Mouse (Mus musculus): ENCODE measurements at regions not wholly inside any gene's neighbourhood (a gene's known extent, or its start where the extent isn't known, plus 50 kb on each side); places are given as distances from the start of the nearest gene placed in this dataset.
A peak's percentile ranks its signal among the peaks of the same experiment; 100 is the strongest.

DNA sequence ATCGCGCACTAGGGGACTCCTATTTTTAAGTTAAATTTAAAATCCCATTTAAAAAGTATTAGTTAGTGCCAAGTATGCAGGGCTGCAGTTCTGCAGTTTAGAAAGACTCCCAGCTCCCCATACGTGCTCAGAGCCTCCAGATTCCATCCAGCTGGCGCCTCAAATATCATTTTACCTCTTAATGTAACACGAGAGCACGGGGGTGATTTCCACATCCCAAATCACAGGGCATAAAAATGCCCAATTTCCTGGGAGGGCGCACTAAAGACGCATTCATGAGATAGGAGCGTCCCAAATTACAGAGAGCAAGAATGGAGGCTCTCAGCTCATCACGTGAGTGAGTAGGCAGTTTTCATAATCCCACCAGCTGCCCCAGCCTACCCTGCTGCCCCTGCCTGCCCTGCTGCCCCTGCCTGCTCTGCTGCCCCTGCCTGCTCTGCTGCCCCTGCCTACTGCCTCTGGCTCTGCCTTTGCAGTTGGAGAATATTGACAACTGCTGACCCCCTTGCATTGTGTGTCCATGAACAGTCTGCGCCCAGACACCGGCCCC lies 414.1 kb downstream of the Ajap1 start:
- H3K36me3 ChIP-seq (ENCODE audit: insufficient read depth, low read length) = no peaks in the 10 kb centered on the region
- H3K4me2 ChIP-seq (ENCODE audit: low read depth, low read length) = no peak overlapping the region
- H3K9me3 ChIP-seq (ENCODE audit: low read length) = no peaks in the 10 kb centered on the region
- peaks cover 6% of the 10 kb centered on the region; the same call in 1 of the 2 replicates for H3K4me1 ChIP-seq (ENCODE audit: insufficient read depth, low read length)
- no peak overlapping the region for H3K27ac ChIP-seq
- H3K4me3 ChIP-seq (ENCODE audit: low read length) = no peak overlapping the region
- no peak for TF ChIP-seq CTCF (IDR thresholded peaks at IDR 0.05; ENCODE audit: low read depth)
- no peak for ATAC-seq
- 79% methylated on average over 12 of the region's 12 CpGs for WGBS
- no peaks in the 10 kb centered on the region for H3K27me3 ChIP-seq (ENCODE audit: insufficient read depth, low read length)
- no peak for DNase-seq (ENCODE audit: low spot score)
- H3K9ac ChIP-seq (replicated peaks; ENCODE audit: low read length) = no peak overlapping the region

DNA sequence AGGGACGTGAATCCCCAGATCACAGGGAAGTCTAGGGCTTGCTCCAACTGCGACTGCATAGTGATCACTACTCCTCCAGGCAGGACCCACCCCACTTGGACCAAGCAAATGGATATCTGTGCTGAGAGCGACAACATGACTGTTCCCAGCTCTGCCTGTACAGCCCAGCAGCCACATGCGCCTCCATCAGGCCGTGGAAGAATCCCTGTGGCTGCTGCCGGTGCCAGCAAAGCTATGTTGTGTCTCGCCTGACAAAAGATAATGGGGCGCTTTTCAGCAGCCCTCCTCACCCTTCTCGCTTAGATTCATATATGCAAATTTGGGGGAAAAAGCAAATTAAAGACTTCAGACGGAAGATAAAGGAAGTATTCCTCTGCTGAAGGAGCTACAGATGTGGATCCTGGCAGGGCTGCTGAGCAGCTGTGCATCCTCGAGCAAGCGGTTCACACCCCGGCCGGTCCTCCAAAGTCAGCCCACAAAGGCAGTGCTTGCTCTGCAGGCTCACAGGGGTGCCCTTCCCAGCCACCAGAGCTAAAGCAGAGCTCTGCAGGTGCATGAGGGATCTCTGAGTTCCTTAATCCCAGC lies 418.5 kb downstream of the Ajap1 start:
- DNase-seq (ENCODE audit: low spot score) (no peak), ATAC-seq (no peak)
- Histone ChIP-seq H3K4me1 (ENCODE audit: insufficient read depth, low read length) (no peaks in the 10 kb centered on the region), H3K36me3 (ENCODE audit: insufficient read depth, low read length) (no peaks in the 10 kb centered on the region), H3K9ac (replicated peaks; ENCODE audit: low read length) (no peak overlapping the region), H3K4me3 (ENCODE audit: low read length) (no peak overlapping the region), H3K9me3 (ENCODE audit: low read length) (no peaks in the 10 kb centered on the region), H3K27me3 (ENCODE audit: insufficient read depth, low read length) (no peaks in the 10 kb centered on the region), H3K27ac (no peak overlapping the region), H3K4me2 (ENCODE audit: low read depth, low read length) (no peak overlapping the region)
- WGBS = 53% methylated on average over 14 of the region's 14 CpGs
- peak; percentile 17; the same call in 1 of the 2 replicates for TF ChIP-seq CTCF (IDR thresholded peaks at IDR 0.05; ENCODE audit: low read depth)

GRCm38 (mm10) chr4:153063402-153063801 lies 419.2 kb downstream of the Ajap1 start:
- H3K36me3 ChIP-seq (ENCODE audit: insufficient read depth, low read length) = no peaks in the 10 kb centered on the region
- ATAC-seq (no peak), DNase-seq (ENCODE audit: low spot score) (no peak)
- no peaks in the 10 kb centered on the region for H3K4me1 ChIP-seq (ENCODE audit: insufficient read depth, low read length)
- 63% methylated on average over 9 of the region's 9 CpGs for WGBS
- no peak for TF ChIP-seq CTCF (IDR thresholded peaks at IDR 0.05; ENCODE audit: low read depth)
- H3K9ac ChIP-seq (replicated peaks; ENCODE audit: low read length) = no peak overlapping the region
- H3K4me3 ChIP-seq (ENCODE audit: low read length) = no peak overlapping the region
- no peak overlapping the region for H3K27ac ChIP-seq
- no peaks in the 10 kb centered on the region for H3K9me3 ChIP-seq (ENCODE audit: low read length)
- no peaks in the 10 kb centered on the region for H3K27me3 ChIP-seq (ENCODE audit: insufficient read depth, low read length)
- H3K4me2 ChIP-seq (ENCODE audit: low read depth, low read length) = no peak overlapping the region

- TF ChIP-seq CTCF (IDR thresholded peaks at IDR 0.05; ENCODE audit: low read depth) = peak; percentile 54
- Histone ChIP-seq H3K4me2 (ENCODE audit: low read depth, low read length) (no peak overlapping the region), H3K27me3 (ENCODE audit: insufficient read depth, low read length) (no peaks in the 10 kb centered on the region), H3K9ac (replicated peaks; ENCODE audit: low read length) (no peak overlapping the region), H3K27ac (no peak overlapping the region), H3K36me3 (ENCODE audit: insufficient read depth, low read length) (no peaks in the 10 kb centered on the region), H3K9me3 (ENCODE audit: low read length) (no peaks in the 10 kb centered on the region), H3K4me3 (ENCODE audit: low read length) (no peak overlapping the region), H3K4me1 (ENCODE audit: insufficient read depth, low read length) (no peaks in the 10 kb centered on the region)
- 62% methylated on average over 12 of the region's 12 CpGs for WGBS
- DNase-seq (ENCODE audit: low spot score) (peak; percentile 53), ATAC-seq (no peak)
These were observed 424.5 kb downstream of the Ajap1 start for GRCm38 (mm10) chr4:153058152-153058551.

DNA sequence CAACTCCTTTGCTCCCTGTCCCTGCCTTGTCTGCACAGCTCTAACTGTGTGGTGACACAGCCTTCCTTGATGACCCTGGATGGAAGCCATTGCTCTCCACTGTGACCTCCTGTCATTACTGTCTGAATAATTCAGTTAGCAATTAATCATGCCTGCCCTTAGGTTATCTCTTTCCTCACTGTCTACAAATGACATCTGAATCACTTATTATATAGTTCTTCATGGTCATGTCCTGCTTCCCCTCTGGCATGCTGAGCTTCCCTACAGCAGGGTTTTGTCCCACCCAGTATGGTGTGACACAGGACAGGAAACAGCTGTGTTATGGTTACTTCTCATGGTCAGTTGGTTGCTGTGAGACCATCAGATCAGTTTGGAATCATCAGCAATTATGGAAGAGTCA lies 458.9 kb downstream of the Ajap1 start:
- no peak for DNase-seq (ENCODE audit: low spot score)
- H3K4me3 ChIP-seq (ENCODE audit: low read length) = no peak overlapping the region
- H3K27ac ChIP-seq = no peak overlapping the region
- no peaks in the 10 kb centered on the region for H3K27me3 ChIP-seq (ENCODE audit: insufficient read depth, low read length)
- no peak for ATAC-seq
- no peaks in the 10 kb centered on the region for H3K9me3 ChIP-seq (ENCODE audit: low read length)
- no peak for TF ChIP-seq CTCF (IDR thresholded peaks at IDR 0.05; ENCODE audit: low read depth)
- H3K4me2 ChIP-seq (ENCODE audit: low read depth, low read length) = no peak overlapping the region
- no peaks in the 10 kb centered on the region for H3K36me3 ChIP-seq (ENCODE audit: insufficient read depth, low read length)
- no peak overlapping the region for H3K9ac ChIP-seq (replicated peaks; ENCODE audit: low read length)
- H3K4me1 ChIP-seq (ENCODE audit: insufficient read depth, low read length) = no peaks in the 10 kb centered on the region

DNA sequence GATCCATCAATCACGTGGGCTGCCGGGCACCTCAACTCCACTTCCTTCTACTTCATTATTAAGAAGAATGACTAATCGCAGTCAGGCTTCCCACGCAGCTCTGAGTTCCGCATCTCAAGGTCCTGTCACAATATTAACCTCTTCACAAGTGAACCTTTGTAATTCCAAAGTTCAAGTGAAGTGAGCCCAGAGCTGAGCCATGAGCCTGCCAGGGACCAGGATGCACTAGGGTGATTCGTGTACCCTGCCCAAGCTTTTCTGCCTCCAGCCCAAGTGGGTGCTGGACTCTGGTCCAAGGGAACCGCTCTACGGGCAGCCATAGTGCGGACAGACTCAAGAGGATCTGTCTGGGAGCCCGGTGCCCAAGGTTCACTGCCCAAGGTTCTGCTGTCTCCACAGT lies 463.4 kb downstream of the Ajap1 start:
- no peak for TF ChIP-seq CTCF (IDR thresholded peaks at IDR 0.05; ENCODE audit: low read depth)
- no peaks in the 10 kb centered on the region; the same call in 1 of the 2 replicates for H3K4me1 ChIP-seq (ENCODE audit: insufficient read depth, low read length)
- ATAC-seq (no peak), DNase-seq (ENCODE audit: low spot score) (no peak)
- no peak overlapping the region for H3K4me3 ChIP-seq (ENCODE audit: low read length)
- H3K9ac ChIP-seq (replicated peaks; ENCODE audit: low read length) = no peak overlapping the region
- H3K27ac ChIP-seq = no peak overlapping the region
- no peaks in the 10 kb centered on the region for H3K9me3 ChIP-seq (ENCODE audit: low read length)
- H3K4me2 ChIP-seq (ENCODE audit: low read depth, low read length) = no peak overlapping the region
- no peaks in the 10 kb centered on the region for H3K27me3 ChIP-seq (ENCODE audit: insufficient read depth, low read length)
- H3K36me3 ChIP-seq (ENCODE audit: insufficient read depth, low read length) = no peaks in the 10 kb centered on the region
- 77% methylated on average over 10 of the region's 10 CpGs for WGBS

GRCm38 (mm10) chr4:153018138-153018921 lies 464.3 kb downstream of the Ajap1 start:
- no peaks in the 10 kb centered on the region for H3K9me3 ChIP-seq (ENCODE audit: low read length)
- WGBS = 39% methylated on average over 28 of the region's 28 CpGs
- DNase-seq (ENCODE audit: low spot score) = peak; percentile 24
- no peak overlapping the region for H3K4me3 ChIP-seq (ENCODE audit: low read length)
- H3K4me1 ChIP-seq (ENCODE audit: insufficient read depth, low read length) = no peaks in the 10 kb centered on the region; the same call in 1 of the 2 replicates
- H3K36me3 ChIP-seq (ENCODE audit: insufficient read depth, low read length) = no peaks in the 10 kb centered on the region
- no peak overlapping the region for H3K9ac ChIP-seq (replicated peaks; ENCODE audit: low read length)
- H3K27me3 ChIP-seq (ENCODE audit: insufficient read depth, low read length) = no peaks in the 10 kb centered on the region
- no peak for TF ChIP-seq CTCF (IDR thresholded peaks at IDR 0.05; ENCODE audit: low read depth)
- no peak for ATAC-seq
- H3K27ac ChIP-seq = no peak overlapping the region
- H3K4me2 ChIP-seq (ENCODE audit: low read depth, low read length) = peak overlapping the region; percentile 21
